Mouse (Mus musculus): Measurements from ENCODE around the gene Tln2. TPM values are rescaled to one million over a fixed set of nuclear protein-coding genes. Genes with fewer than 3 reads are reported as not detected.
A peak's percentile ranks its signal among the peaks of the same experiment; 100 is the strongest.

The Tln2 gene
- polyA plus RNA-seq, 1 experiment from 2014 or later, result 30.8 TPM

DNA sequence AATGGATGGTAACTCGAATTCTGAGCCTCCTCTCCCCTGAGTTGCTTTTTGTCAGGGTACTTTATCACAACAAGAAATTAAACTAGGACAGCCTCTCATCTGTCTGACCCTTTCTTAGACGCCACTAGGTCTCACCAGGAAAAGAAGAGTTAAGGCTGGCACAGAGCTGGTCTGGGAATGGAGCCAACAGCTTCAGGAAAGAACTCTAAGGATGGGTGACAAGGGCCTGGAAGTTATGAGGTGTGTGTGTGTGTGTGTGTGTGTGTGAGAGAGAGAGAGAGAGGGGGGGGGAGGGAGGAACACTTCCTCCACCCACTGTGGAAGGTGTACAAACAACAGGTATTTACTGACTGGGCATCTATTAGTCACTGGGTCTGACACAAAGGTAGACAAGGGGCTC is 294.6 kb downstream of the Tln2 start:
- in situ Hi-C loops (cut with MboI; ENCODE audit: low pct_unique_long_range_greater_than_20kb), result no loop called here
- H3K27me3 ChIP-seq, result no peaks in the 10 kb centered on the region
- ChIA-PET POLR2A (interaction anchor here (0.6 kb wide), 1 partner anchor 68 kb away, joined by 5 read pairs; no protein-coding TSS in a partner anchor), CTCF (interaction anchor here (0.8 to 1.4 kb wide), 3 partner anchors 11 to 222 kb away, joined by 3 to 6 read pairs (median 3); no protein-coding TSS in a partner anchor)
- TF ChIP-seq CTCF (IDR thresholded peaks at IDR 0.05), result no peak
- DNase-seq (ENCODE audit: low read depth, low spot score) (no peak), ATAC-seq (no peak)

DNA sequence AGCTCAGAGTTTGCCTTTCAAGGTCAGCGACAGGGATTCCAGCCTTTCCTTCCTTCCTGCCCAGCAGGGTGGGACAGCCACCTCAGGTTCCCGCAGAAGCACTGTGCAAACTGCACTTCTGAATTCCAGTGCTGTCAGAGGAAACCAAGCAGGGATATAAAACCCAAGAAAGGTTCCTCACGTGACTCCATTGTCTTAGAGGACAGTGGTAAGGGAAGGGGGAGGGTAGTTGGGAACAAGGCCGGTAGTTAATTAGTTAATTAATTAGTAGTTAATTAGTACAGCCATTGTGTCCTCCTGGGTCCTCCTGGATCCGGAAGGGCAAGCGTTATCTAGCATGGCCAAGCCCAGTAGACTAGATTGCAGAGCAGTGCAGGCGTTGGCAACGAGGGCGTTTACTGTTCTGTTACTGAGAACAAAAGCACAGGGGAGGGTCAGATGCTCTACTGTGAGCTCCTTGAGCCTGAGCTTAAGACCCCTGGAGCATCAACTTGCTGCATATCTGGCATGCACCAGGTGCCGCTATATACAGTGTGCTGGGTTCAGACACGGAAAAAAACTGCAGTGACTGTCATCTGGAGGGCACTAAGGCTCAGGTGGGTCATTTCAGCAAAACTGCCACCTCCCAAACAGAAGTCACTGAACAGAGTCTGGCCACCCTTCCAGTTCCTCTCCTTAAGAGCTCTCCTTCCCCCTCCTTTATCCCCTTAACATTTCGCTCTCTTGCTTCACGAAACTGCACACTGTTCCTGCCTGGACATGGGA is 298.5 kb downstream of the Tln2 start:
- no peaks in the 10 kb centered on the region for H3K27me3 ChIP-seq
- no peak for ATAC-seq
- CTCF ChIA-PET, result no interaction called here
- POLR2A ChIA-PET, result no interaction called here
- in situ Hi-C loops (cut with MboI; ENCODE audit: low pct_unique_long_range_greater_than_20kb), result no loop called here
- TF ChIP-seq CTCF (IDR thresholded peaks at IDR 0.05), result no peak
- DNase-seq (ENCODE audit: low read depth, low spot score), result no peak

DNA sequence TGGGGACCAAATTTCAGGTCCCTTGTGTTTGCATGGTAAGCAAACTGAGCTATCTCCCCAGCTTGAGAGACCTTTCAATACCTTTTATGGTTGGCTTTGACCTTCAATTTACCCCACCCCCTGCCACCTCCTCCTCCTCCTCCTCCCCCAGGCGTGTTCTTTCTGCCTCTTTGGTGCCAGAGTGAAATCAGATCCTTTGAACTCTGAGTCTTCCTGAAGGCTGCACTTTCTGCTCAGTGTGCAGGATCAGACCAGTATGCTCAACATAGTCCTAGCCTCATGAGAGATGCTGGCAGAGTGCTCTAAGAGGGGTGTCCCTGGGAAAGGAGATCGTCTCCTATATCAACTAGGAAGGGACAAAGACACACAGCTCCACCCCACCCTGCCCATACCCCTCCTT is 309.4 kb downstream of the Tln2 start:
- ChIA-PET POLR2A (no interaction called here), CTCF (no interaction called here)
- no peaks in the 10 kb centered on the region for H3K27me3 ChIP-seq
- no peak for DNase-seq (ENCODE audit: low read depth, low spot score)
- no peak for ATAC-seq
- in situ Hi-C loops (cut with MboI; ENCODE audit: low pct_unique_long_range_greater_than_20kb), result no loop called here
- no peak for TF ChIP-seq CTCF (IDR thresholded peaks at IDR 0.05)

DNA sequence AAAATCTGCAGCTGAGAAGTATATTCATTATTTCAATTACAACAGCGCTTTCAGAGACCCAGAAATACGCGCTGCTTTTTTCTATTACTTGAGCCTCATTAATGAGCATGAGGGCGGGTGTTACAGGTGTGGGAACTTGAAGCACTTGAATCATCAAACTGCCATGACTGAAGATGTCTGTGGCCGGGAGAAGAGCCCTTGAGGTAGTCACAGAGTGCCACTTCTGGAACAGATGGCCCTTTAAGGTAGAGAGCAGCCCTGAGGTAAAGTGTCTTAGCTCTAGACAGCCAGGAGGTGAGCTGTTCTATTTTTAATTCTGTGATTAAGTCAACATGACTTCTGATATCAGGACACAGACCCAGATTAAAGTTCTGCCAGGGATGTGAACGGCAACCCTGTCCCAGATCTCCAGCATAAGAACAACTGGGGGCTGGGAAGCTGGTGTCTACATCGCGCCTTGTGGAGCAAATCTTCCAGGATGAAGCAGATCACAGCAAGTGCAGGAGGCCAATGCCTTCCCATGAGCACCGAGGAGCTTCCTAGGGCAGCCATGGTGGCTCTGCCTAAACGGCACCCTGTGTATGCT is 312.0 kb downstream of the Tln2 start:
- no peak for DNase-seq (ENCODE audit: low read depth, low spot score)
- CTCF ChIA-PET, result interaction anchor here (1.2 kb wide), 1 partner anchor 11 kb away, joined by 3 read pairs; no protein-coding TSS in a partner anchor
- in situ Hi-C loops (cut with MboI; ENCODE audit: low pct_unique_long_range_greater_than_20kb), result no loop called here
- POLR2A ChIA-PET, result no interaction called here
- no peaks in the 10 kb centered on the region for H3K27me3 ChIP-seq
- no peak for TF ChIP-seq CTCF (IDR thresholded peaks at IDR 0.05)
- no peak for ATAC-seq

DNA sequence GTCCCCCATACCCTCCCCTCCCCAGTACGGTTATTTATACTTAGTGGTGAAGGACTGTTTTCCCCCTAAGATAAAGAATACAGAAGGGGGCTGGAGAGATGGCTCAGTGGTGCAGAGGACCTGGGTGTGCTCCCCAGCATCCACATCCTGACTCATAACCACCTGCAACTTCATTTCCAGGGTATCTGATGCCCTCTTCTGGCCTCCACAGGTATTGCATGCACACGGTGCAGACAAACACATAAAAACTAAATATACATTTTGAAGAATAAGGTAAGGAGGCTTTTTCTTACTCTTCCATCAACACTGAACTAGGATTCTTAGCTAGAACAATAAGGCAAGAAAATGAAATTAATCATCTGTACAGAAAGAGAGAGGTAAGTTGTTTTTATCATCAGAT is 314.2 kb downstream of the Tln2 start:
- peak; percentile 69 for TF ChIP-seq CTCF (IDR thresholded peaks at IDR 0.05)
- ATAC-seq (no peak), DNase-seq (ENCODE audit: low read depth, low spot score) (no peak)
- ChIA-PET POLR2A (no interaction called here), CTCF (interaction anchor here (0.7 to 1.4 kb wide), 2 partner anchors 20 to 244 kb away, joined by 3 read pairs; no protein-coding TSS in a partner anchor)
- in situ Hi-C loops (cut with MboI; ENCODE audit: low pct_unique_long_range_greater_than_20kb), result no loop called here
- no peaks in the 10 kb centered on the region for H3K27me3 ChIP-seq

DNA sequence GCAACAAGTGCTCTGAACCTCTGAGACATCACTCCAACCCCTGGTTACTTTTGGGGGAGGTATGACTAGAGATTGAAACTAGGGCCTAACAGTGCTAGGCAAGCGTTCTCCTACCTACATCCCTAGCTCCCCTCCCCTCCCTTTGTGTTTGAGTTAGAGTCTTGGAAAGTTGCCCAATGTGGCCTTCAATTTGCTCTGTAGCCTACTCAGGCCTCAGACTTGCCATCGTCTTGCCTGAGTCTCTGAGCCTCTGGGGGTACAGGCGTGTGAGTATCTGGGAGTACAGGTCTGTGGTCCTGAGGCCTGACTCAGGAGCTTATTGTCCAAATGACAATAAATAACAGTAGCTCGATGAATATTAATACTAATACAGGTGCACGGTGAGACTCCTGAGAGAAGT is 317.8 kb downstream of the Tln2 start:
- ChIA-PET POLR2A (no interaction called here), CTCF (interaction anchor here (1.1 kb wide), 1 partner anchor 12 kb away, joined by 4 read pairs; no protein-coding TSS in a partner anchor)
- no peak for TF ChIP-seq CTCF (IDR thresholded peaks at IDR 0.05)
- H3K27me3 ChIP-seq, result no peaks in the 10 kb centered on the region
- in situ Hi-C loops (cut with MboI; ENCODE audit: low pct_unique_long_range_greater_than_20kb), result no loop called here
- DNase-seq (ENCODE audit: low read depth, low spot score) (no peak), ATAC-seq (no peak)

DNA sequence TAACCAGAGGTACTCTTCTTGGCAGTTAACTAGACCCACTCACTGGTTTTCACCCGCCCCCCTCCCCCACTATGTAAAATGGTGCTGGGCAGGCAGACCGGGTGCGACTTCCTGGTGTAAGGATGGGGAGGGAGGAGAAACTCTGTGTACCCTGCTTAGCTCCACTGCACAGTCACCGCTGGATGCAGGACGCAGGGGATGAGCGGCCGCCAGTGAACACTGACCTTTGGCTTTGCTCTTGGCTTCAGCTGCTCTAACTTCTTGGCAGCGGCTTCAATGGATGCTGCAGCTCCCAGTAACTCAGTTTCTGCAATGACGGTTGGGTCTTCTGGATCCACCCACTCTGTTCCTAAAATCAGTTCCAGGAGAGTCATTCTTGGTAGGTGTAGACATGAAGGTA is 319.0 kb downstream of the Tln2 start:
- no peaks in the 10 kb centered on the region for H3K27me3 ChIP-seq
- in situ Hi-C loops (cut with MboI; ENCODE audit: low pct_unique_long_range_greater_than_20kb), result no loop called here
- DNase-seq (ENCODE audit: low read depth, low spot score), result no peak
- no peak for TF ChIP-seq CTCF (IDR thresholded peaks at IDR 0.05)
- CTCF ChIA-PET, result no interaction called here
- POLR2A ChIA-PET, result no interaction called here
- ATAC-seq, result no peak

DNA sequence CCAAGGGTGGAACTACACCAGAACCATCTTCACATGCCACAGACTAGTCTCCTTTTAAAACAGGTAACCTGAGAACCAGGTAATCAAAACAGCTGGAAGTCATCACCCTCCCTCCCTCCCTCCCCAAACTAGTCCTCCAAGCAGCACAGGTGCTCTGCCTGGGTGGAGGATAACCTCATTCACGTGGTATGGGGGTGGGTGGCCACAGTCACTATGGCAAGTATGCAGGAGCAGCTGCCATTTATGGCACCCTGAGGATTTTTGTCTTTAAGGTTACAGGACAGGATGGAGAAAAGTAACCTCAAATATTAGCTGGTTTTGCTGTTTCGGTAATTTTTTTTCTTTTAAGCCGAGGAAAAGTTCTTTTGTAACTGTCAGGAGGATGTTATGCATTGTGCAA is 322.5 kb downstream of the Tln2 start:
- in situ Hi-C loops (cut with MboI; ENCODE audit: low pct_unique_long_range_greater_than_20kb), result no loop called here
- DNase-seq (ENCODE audit: low read depth, low spot score), result no peak
- no peak for TF ChIP-seq CTCF (IDR thresholded peaks at IDR 0.05)
- CTCF ChIA-PET, result interaction anchor here (1.0 to 2.2 kb wide), 2 partner anchors 11 to 16 kb away, joined by 3 to 8 read pairs; no protein-coding TSS in a partner anchor
- ATAC-seq, result no peak
- POLR2A ChIA-PET, result interaction anchor here (0.6 kb wide), 1 partner anchor 106 kb away, joined by 3 read pairs; no protein-coding TSS in a partner anchor
- no peaks in the 10 kb centered on the region for H3K27me3 ChIP-seq

DNA sequence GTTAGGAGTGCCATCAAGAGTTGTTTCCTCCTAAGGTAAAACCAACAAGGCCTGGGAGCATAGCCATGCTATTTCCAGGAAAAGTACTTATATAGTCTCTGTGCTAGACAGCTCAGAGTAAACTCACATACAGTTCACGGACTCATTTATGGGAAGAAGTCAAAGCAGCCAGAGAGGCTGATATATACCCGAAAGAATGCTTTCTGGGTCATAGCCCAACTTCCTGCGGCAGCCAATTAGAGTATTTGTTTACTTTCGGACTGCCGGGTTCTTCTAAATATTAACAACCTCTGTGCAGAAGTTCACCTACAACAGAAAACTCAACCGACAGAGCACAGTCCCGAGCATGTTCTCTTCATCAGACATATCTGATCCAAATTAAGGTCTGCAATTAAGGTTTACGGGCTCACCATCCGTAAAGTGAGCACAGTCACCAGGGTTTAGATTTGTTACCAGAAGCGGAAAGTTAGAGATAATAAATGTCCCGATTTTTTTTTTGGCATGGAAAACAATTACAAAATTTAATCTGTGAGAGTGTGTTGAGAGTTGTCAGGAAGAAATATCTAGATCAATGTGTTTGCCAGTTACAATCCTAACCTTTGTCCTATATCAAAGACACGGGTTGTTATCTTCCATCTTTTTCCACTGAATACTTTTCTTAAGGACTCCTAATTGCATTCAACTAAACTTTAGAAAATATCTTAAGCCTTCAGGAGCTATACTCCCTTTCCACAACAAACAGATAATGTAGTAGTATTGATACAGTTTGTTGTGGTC is 323.9 kb downstream of the Tln2 start:
- DNase-seq (ENCODE audit: low read depth, low spot score) (peak; percentile 73), ATAC-seq (peak; percentile 72)
- ChIA-PET CTCF (interaction anchor here (1.1 to 2.2 kb wide), 2 partner anchors 15 to 18 kb away, joined by 3 to 8 read pairs; no protein-coding TSS in a partner anchor), POLR2A (no interaction called here)
- TF ChIP-seq CTCF (IDR thresholded peaks at IDR 0.05), result no peak
- no peaks in the 10 kb centered on the region for H3K27me3 ChIP-seq
- in situ Hi-C loops (cut with MboI; ENCODE audit: low pct_unique_long_range_greater_than_20kb), result no loop called here

DNA sequence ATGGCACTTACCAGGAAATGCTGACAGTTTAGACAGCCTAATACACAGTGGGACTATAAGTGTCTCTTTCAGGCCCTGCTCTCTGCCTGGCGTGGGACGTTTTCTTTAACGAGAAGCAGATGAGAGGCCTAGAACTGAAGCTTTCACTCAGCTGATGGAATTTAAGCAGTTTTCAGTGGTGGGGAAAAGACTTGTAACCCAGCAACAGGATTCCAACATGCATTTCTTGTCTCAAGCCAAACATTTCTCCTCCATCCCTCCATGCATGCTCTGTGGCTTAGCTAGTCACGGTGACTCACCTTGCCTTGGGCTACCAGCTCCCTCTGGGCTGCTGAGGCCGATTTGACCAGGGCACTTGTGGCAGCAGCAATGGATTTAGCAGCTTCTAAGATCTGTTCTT is 330.5 kb downstream of the Tln2 start:
- ChIA-PET POLR2A (interaction anchor here (0.5 to 1.7 kb wide), 2 partner anchors 80 to 181 kb away, joined by 3 to 6 read pairs; partner anchors contain the start of gene Tpm1), CTCF (interaction anchor here (1.1 to 2.1 kb wide), 4 partner anchors 9 to 228 kb away, joined by 3 to 6 read pairs (median 5); no protein-coding TSS in a partner anchor)
- no peaks in the 10 kb centered on the region for H3K27me3 ChIP-seq
- no peak for TF ChIP-seq CTCF (IDR thresholded peaks at IDR 0.05)
- peak; percentile 87 for DNase-seq (ENCODE audit: low read depth, low spot score)
- in situ Hi-C loops (cut with MboI; ENCODE audit: low pct_unique_long_range_greater_than_20kb), result no loop called here
- ATAC-seq, result peak; percentile 81

All from Patski (cell line).